Mouse (Mus musculus) ES-Bruce4 (cell line): ENCODE results near the gene Mfrp.

ENCODE experiments used
- CTCF ChIP-seq: IDR thresholded peaks from one replicate; pipeline ENCODE4 v1.8.1; 2011; ENCODE audit warnings: low read depth, low read length
- POLR2A ChIP-seq: IDR thresholded peaks from one replicate; pipeline ENCODE4 v1.8.1; 2011; ENCODE audit warnings: low read length; ENCODE audit not compliant: insufficient read depth

- TF ChIP-seq CTCF (no peak), POLR2A (no peak)
Measured at GRCm38 (mm10) chr9:44075996-44076763, 25.3 kb upstream of the Mfrp start.
